Mouse (Mus musculus): Measurements from ENCODE around the gene Snx6. TPM values are rescaled to one million over a fixed set of nuclear protein-coding genes. Genes with fewer than 3 reads are reported as not detected.
A peak's percentile ranks its signal among the peaks of the same experiment; 100 is the strongest.
"Not testable (repeated sequence)": the region's sequence is repeated elsewhere in the genome, so short reads cannot be mapped to it uniquely, and the experiment has no call there.

Snx6 gene
- polyA plus RNA-seq, 1 experiment from 2014 or later = 64.8 TPM

DNA sequence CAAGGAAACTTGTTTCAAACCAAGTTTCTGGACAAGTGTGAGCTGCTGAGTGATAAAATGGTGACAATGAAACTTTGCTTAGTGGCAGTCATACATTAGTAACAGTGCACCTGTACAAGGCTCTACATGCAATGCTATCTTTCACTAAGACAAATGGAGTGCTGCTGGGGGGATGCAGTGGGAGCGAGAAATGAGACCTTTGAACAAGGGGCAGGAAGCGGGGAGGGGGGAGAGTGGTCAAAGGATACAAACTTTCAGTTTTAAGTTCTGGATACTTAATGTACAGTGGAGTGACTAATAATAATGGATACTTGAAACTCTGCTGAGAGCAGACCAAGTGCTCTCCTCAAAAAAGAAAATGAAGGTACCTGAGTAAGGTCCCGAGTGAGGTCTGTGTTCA, 1.1 kb downstream of the Snx6 start:
- Histone ChIP-seq H3K4me2 (peak overlapping the region; percentile 87), H3K27me3 (replicated peaks) (no peaks in the 10 kb centered on the region), H3K4me3 (peak overlapping the region; percentile 84), H3K4me1 (peaks cover 39% of the 10 kb centered on the region), H3K9me3 (replicated peaks) (no peaks in the 10 kb centered on the region), H3K36me3 (peaks cover 5% of the 10 kb centered on the region; the same call in 1 of the 2 replicates), H3K27ac (no peak overlapping the region), H3K9ac (peak overlapping the region; percentile 7; the same call in 1 of the 2 replicates)
- WGBS (ENCODE audit: insufficient replicate concordance) = 52% methylated on average over 3 of the region's 3 CpGs
- no peak for ATAC-seq

DNA sequence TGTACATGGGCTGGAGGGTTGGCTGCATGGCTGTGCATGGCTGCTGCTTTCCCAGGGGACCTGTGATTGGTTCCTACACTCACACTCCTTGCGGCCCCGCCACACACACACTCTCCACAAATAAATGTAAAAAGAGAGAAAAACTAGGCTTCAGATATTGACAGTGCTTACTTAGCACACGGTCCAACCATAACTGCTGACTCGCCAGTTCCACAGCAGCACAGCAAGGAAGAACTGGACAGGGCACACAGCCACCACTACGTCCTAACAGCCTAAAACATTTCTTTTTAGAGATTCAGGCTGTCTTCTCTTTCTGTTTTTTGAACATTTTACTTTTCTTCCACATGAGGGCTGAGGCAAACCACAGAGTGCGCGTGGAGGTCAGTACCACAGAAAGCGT, 4.0 kb downstream of the Snx6 start:
- Histone ChIP-seq H3K4me2 (no peak overlapping the region), H3K27me3 (replicated peaks) (no peaks in the 10 kb centered on the region), H3K36me3 (peaks cover 5% of the 10 kb centered on the region; the same call in 1 of the 2 replicates), H3K4me1 (peaks cover 52% of the 10 kb centered on the region), H3K9me3 (replicated peaks) (no peaks in the 10 kb centered on the region), H3K9ac (no peak overlapping the region), H3K4me3 (no peak overlapping the region), H3K27ac (no peak overlapping the region)
- no peak for ATAC-seq
- WGBS (ENCODE audit: insufficient replicate concordance) = 82% methylated on average over 8 of the region's 8 CpGs

DNA sequence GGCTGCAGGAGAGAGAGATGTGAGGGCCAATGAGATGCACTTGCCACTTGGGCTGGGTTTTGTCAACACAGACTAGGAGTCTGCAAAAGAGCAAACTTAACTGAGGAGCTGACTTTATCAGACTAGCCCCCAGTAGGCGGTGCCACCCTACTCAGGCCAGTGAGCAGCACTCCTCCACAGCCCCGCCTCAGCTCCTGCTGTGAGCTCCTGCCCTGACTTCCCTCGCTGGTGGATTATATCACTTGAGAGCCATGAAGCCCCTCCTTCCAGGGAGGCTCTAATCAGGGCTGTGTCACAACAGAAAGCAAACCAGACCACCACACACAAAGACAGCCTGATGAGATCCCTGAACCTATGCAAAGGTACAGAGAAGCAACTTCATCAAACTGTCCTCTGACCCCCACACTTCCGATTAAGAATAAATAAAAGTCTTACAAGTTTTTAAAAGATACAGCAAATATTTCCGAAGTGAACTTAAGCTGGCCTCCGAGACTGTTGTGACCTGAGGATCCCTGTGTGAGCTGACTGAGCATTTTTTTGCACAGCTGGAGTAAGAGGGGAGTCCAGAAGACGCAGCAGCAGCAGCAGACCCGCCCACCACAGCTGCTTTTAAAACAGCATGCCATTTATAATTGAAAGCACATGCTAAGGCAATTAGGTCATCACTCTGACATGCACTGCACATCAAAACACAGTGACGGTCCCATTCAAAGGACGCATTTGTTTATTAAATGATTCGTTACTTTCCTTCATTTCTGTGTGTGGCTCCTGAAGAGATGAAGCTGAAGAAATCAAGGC, 6.0 kb downstream of the Snx6 start:
- 39% methylated on average over 11 of the region's 11 CpGs for WGBS (ENCODE audit: insufficient replicate concordance)
- H3K9me3 ChIP-seq (replicated peaks) = no peaks in the 10 kb centered on the region
- peak; percentile 87 for ATAC-seq
- H3K4me2 ChIP-seq = peak overlapping the region; percentile 43
- H3K27me3 ChIP-seq (replicated peaks) = no peaks in the 10 kb centered on the region
- H3K9ac ChIP-seq = 0 out of 2 replicates have a peak overlapping the region, but pooled peaks have one; percentile 4
- peak overlapping the region; percentile 4; the same call in 1 of the 2 replicates for H3K27ac ChIP-seq
- H3K36me3 ChIP-seq = peaks cover 7% of the 10 kb centered on the region; the same call in 1 of the 2 replicates
- peaks cover 42% of the 10 kb centered on the region for H3K4me1 ChIP-seq
- 0 out of 2 replicates have a peak overlapping the region, but pooled peaks have one; percentile 1 for H3K4me3 ChIP-seq

DNA sequence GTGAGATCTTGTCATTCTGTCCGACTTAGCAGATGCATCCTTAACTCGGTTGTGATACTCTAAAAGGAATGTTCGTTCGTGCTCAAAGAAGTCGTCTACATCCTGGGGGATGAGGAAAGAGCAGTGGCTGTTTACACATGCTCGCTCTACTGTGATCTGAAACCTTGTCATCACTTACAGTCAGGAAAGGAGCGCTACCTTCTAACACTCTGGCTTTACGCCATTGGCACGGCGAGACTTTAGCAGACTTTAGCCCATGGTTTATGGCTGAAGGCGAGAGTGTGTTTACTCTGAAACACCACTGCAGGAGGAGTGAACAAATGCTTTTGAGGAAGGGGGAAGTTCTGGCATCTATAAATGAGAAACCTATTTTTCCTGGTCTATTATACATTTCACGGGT, 31.9 kb downstream of the Snx6 start:
- H3K27me3 ChIP-seq (replicated peaks) = no peaks in the 10 kb centered on the region
- no peaks in the 10 kb centered on the region for H3K4me1 ChIP-seq
- H3K27ac ChIP-seq = no peak overlapping the region
- no peak overlapping the region for H3K4me3 ChIP-seq
- 84% methylated on average over 12 of the region's 12 CpGs for WGBS (ENCODE audit: insufficient replicate concordance)
- H3K4me2 ChIP-seq = no peak overlapping the region
- no peaks in the 10 kb centered on the region for H3K9me3 ChIP-seq (replicated peaks)
- ATAC-seq = no peak
- no peak overlapping the region for H3K9ac ChIP-seq
- peaks cover 80% of the 10 kb centered on the region for H3K36me3 ChIP-seq

DNA sequence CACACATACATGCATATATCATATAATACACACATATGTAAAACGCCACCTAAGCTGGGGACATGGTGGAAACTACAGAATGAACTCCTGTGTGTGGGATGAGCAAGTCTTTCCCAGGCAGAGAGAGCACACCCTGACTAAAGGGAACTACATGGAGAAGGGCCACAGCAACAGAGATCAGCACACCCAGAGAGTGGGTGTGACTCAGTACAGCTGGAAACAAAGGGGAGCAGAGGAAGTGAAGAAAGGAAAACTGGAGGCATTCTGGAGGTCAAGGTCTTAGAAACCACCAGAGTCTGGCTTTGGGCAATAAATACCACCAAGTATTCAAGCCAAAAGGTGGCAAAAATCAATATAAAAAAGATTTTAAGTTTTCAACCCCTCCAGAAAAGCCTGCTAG, 34.8 kb downstream of the Snx6 start:
- Histone ChIP-seq H3K9me3 (replicated peaks) (no peaks in the 10 kb centered on the region), H3K4me1 (no peaks in the 10 kb centered on the region), H3K4me3 (no peak overlapping the region), H3K27ac (no peak overlapping the region), H3K9ac (no peak overlapping the region), H3K4me2 (no peak overlapping the region), H3K36me3 (peaks cover 75% of the 10 kb centered on the region), H3K27me3 (replicated peaks) (no peaks in the 10 kb centered on the region)
- ATAC-seq = no peak
- WGBS (ENCODE audit: insufficient replicate concordance) = 81% methylated on average over 1 of the region's 1 CpGs

DNA sequence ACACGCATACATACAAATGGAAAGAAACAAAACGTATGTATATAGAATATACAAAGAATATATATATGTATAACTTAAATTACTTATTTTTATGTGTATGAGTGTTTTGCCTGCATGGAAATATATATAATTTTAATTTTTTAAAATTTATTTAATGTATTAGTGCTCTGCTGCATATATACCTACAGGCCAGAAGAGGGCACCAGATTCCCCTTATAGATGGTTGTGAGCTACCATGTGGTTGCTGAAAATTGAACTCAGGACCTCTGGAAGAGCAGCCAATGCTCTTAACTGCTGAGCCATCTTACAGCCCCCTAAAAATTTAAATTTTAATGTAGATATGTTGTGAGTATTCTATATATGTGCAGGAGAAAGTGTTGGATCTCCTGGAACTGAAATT, 36.7 kb downstream of the Snx6 start:
- H3K4me2 ChIP-seq = no peak overlapping the region
- WGBS (ENCODE audit: insufficient replicate concordance) = 81% methylated on average over 2 of the region's 2 CpGs
- ATAC-seq = no peak

DNA sequence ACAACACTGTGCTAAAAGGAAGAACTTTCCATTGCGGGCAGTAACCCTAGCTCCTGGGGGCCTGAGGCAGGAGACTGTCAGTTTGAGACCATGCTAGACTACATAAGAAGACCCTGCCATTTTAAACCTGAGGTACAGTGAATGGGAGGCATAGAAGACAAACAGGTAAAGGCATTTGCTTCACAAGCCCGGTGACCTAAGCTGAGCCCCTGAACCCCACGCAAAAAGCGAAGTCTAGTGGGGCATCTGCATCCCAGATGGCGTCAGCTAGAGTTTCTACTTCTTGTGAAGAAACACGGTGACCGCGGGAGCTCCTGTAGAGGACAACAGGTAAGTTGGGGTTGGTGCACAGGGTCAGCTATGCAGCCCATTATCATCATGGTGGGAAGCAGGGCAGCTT, 46.9 kb downstream of the Snx6 start:
- Histone ChIP-seq H3K27me3 (replicated peaks) (no peaks in the 10 kb centered on the region), H3K9me3 (replicated peaks) (no peaks in the 10 kb centered on the region), H3K27ac (no peak overlapping the region), H3K4me2 (no peak overlapping the region), H3K4me1 (no peaks in the 10 kb centered on the region), H3K4me3 (no peak overlapping the region), H3K36me3 (peaks cover 63% of the 10 kb centered on the region), H3K9ac (no peak overlapping the region)
- WGBS (ENCODE audit: insufficient replicate concordance) = 84% methylated on average over 8 of the region's 8 CpGs
- no peak for ATAC-seq

More for the DNA sequence above, 36.7 kb downstream of the Snx6 start:
- Histone ChIP-seq H3K4me1 (no peaks in the 10 kb centered on the region), H3K36me3 (peaks cover 67% of the 10 kb centered on the region), H3K27ac (no peak overlapping the region), H3K27me3 (replicated peaks) (no peaks in the 10 kb centered on the region), H3K9ac (no peak overlapping the region), H3K9me3 (replicated peaks) (no peaks in the 10 kb centered on the region), H3K4me3 (no peak overlapping the region)

DNA sequence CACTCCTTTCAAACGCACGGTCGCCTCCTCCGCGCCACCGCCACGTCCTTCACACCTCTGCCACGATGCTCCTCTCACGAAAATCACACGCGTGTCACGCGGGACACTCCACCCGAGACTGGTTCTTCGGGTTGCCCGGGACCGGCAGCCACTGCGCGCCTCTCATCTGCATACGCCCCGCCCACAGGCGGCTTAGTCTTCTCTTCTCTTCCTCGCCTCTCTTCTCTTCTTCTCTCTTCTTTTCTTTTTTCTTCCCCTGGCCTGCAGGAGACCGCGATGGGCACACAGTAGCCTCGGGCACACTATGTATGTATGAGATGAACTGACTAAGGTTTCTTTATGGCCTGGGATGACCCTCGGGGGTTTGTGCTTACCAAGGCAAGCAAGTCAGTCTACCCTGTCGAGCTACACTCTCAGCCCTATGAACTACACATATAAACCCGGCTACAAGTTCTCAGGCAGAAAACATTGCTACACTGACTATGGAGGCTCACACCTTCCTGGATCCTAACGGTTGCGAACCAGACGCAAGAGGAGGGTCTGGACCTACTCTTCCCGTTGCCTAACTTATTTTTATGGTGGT, 56.8 kb downstream of the Snx6 start:
- not testable (repeated sequence) for H3K27ac ChIP-seq; H3K4me1 ChIP-seq; H3K36me3 ChIP-seq; H3K4me3 ChIP-seq; H3K9me3 ChIP-seq (replicated peaks); H3K27me3 ChIP-seq (replicated peaks); H3K9ac ChIP-seq
- ATAC-seq = peak; percentile 13; the same call in 1 of the 2 replicates
- peak overlapping the region; percentile 33; the same call in 1 of the 2 replicates for H3K4me2 ChIP-seq
- WGBS (ENCODE audit: insufficient replicate concordance) = 0% methylated on average over 12 of the region's 33 CpGs

DNA sequence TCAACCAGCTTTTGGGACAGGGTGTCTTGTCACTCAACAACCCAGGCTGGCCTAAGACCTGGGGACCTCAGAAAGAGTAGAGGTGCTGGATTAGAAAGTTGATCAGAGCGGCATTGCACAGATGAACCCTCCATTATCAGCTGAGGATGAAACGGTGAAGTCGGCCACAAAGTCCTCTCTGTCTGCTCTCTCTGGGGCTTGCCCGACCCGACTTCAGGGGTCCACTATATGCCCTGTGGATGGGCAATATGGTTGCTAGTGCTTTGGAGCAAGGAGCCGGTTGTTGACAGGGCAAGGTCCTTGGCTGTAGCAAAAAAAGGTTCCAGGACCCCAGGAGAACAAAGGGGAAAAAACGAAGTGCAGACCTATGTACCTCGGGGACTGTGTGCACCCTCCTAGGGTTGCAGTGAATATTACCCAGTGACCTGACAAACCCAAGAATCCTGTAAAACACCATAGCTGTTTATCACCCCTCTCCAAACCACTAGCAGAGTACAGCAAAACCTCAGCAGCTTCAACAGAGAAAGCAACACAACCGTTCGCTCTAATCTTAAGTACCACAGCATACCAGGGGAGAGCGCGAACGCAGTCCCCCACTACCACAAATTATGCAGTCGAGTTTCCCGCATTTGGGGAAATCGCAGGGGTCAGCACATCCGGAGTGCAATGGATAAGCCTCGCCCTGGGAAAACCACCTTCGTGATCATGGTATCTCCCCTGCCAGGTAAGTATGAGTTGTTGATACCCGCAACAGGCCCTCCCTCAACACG, 57.4 kb downstream of the Snx6 start:
- not testable (repeated sequence) for H3K9ac ChIP-seq; H3K4me1 ChIP-seq; H3K27me3 ChIP-seq (replicated peaks); H3K36me3 ChIP-seq; H3K4me3 ChIP-seq; H3K27ac ChIP-seq; H3K9me3 ChIP-seq (replicated peaks); H3K4me2 ChIP-seq
- ATAC-seq = peak; percentile 91
- no CpG with 5 or more reads among the region's 21 CpGs for WGBS (ENCODE audit: insufficient replicate concordance)

DNA sequence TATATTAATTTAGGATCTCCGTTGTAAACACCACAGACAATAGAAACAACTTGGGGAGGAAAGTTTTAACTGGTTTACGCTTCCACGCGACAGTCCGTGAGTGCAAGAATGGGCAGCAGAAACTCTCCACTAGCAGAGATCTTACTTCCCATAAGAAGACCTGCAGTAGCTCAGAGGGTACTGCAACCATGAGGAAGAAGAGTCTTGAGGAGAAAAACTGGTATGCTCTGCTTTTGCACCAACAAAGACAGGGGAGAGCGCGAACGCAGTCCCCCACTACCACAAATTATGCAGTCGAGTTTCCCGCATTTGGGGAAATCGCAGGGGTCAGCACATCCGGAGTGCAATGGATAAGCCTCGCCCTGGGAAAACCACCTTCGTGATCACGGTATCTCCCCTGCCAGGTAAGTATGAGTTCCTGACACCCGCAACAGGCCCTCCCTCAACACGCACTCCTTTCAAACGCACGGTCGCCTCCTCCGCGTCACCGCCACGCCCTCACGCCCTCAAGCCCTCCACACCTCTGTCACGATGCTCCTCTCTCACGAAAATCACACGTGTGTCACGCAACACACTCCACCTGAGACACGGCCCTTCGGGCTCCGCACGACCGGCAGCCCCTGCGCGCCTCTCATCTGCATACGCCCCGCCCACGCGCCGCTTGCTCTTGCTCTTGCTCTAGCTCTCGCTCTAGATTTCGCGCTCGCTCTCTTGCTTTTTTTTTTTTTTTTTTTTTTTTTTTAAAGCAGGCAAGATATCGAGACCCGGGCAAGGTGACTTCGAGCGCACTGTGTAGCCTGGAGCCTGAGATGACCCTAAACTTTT, 61.0 kb downstream of the Snx6 start:
- not testable (repeated sequence) for H3K27me3 ChIP-seq (replicated peaks); H3K9me3 ChIP-seq (replicated peaks)
- 0% methylated on average over 8 of the region's 49 CpGs for WGBS (ENCODE audit: insufficient replicate concordance)

More for the DNA sequence above, 61.0 kb downstream of the Snx6 start:
- not testable (repeated sequence) for H3K4me2 ChIP-seq, H3K4me3 ChIP-seq, H3K4me1 ChIP-seq, H3K36me3 ChIP-seq, H3K27ac ChIP-seq, H3K9ac ChIP-seq
- peak; percentile 68 for ATAC-seq
